Mouse (Mus musculus) intestine, postnatal 0 days (tissue): Measurements from ENCODE around the gene Syt7. TPM values are rescaled to one million over a fixed set of nuclear protein-coding genes. Genes with fewer than 3 reads are reported as not detected.

Source experiments
- ATAC-seq: fragments of 200-750 bp; cut with Nextera tagmentation; 2 replicates; pipeline ENCODE4 v1.8.0; 2017; ENCODE audit warnings: mild to moderate bottlenecking, moderate TSS enrichment, moderate library complexity
- H3K27ac ChIP-seq: fragments of 300-500 bp; sonication (generic); 2 replicates; pipeline ENCODE4 v1.5.1; 2014; ENCODE audit warnings: mild to moderate bottlenecking, low read depth, low read length, moderate library complexity
- H3K27me3 ChIP-seq: fragments of 300-500 bp; sonication (generic); replicated peaks from 2 replicates; pipeline ENCODE4 v1.6.1; 2014; ENCODE audit warnings: low read length, mixed read lengths; ENCODE audit not compliant: control insufficient read depth, insufficient read depth
- H3K36me3 ChIP-seq: fragments of 300-500 bp; sonication (generic); 2 replicates; pipeline ENCODE4 v1.6.1; 2014; ENCODE audit warnings: mild to moderate bottlenecking, moderate library complexity; ENCODE audit not compliant: control insufficient read depth, insufficient read depth
- H3K4me1 ChIP-seq: fragments of 300-500 bp; sonication (generic); replicated peaks from 2 replicates; pipeline ENCODE4 v1.6.1; 2014; ENCODE audit warnings: antibody characterized with exemption, low read length, mixed read lengths; ENCODE audit not compliant: control insufficient read depth, insufficient read depth
- H3K4me2 ChIP-seq: fragments of 300-500 bp; sonication (generic); replicated peaks from 2 replicates; pipeline ENCODE4 v1.6.1; 2014; ENCODE audit warnings: low read depth, mild to moderate bottlenecking, moderate library complexity
- H3K4me3 ChIP-seq: fragments of 300-500 bp; sonication (generic); 2 replicates; pipeline ENCODE4 v1.5.1; 2014; ENCODE audit warnings: low read depth, low read length
- H3K9ac ChIP-seq: fragments of 300-500 bp; sonication (generic); 2 replicates; pipeline ENCODE4 v1.6.1; 2014; ENCODE audit warnings: mild to moderate bottlenecking, low read depth, low read length
- H3K9me3 ChIP-seq: fragments of 300-500 bp; sonication (generic); 2 replicates; pipeline ENCODE4 v1.6.1; 2016; ENCODE audit warnings: mixed run types; ENCODE audit not compliant: control insufficient read depth
- CTCF ChIP-seq: sonication (generic); IDR thresholded peaks from 2 replicates; pipeline ENCODE4 v1.5.1; 2016; ENCODE audit warnings: low read depth, mild to moderate bottlenecking, control low read depth, antibody characterized with exemption, moderate library complexity
- WGBS: fragments of 180-500 bp; shearing (Covaris S2); extraction: QIAGEN DNeasy Blood & Tissue Kit; methylation state at CpG from one replicate; pipeline ENCODE4 v1.1.7; 2014; 5-methylcytosine and 5-hydroxymethylcytosine counted together
- polyA plus RNA-seq: library from polyadenylated mRNA; unstranded; fragments of >200 nt; fragmentation: Nextera tagmentation; extraction: Ambion mirVana; gene quantifications from 2 replicates; pipeline ENCODE4 v1.2.1, GENCODE M21; 2015

The Syt7 gene
- polyA plus RNA-seq, 1 experiment from 2014 or later, result 1.9 TPM

DNA sequence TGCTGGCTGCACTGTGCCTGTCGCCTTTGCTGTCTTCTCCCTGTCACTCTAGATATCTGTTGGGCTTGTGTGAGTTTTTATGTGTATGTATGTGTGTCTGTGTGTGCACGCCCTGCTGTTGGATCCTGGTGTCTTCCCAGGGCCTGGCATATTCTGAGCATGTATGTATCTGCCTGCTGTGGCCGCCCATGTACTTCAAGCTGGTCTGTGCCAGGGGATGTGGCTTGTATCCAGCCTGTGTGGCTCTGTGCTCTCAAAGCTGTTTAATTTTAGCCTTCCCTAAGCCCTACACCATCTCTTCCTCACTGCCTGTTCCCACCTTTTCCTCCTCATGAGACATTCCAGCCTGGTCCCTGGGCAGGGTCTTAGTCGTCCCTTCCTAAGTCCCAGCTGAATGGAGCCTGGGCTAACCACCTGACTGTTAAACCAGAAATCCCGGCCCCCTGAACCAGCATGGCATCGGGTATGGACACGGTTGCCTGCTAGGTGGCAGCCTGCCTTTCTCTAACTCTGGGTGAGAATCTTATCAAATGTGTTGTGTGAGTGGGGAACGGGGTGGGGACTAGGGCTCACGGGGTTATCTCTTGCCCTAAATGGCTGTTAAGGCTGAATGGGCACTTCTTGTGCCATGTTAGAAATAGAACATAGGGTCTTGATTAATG is 45.1 kb downstream of the Syt7 start:
- no peak for ATAC-seq
- no peak for TF ChIP-seq CTCF
- 64% methylated on average over 9 of the region's 9 CpGs for WGBS
- H3K4me1 ChIP-seq, result no peaks in the 10 kb centered on the region
- no peaks in the 10 kb centered on the region for H3K36me3 ChIP-seq
- H3K27me3 ChIP-seq, result no peaks in the 10 kb centered on the region
- no peak overlapping the region for H3K4me3 ChIP-seq
- H3K27ac ChIP-seq, result no peak overlapping the region
- H3K9me3 ChIP-seq, result no peaks in the 10 kb centered on the region
- H3K4me2 ChIP-seq, result no peak overlapping the region
- H3K9ac ChIP-seq, result no peak overlapping the region

DNA sequence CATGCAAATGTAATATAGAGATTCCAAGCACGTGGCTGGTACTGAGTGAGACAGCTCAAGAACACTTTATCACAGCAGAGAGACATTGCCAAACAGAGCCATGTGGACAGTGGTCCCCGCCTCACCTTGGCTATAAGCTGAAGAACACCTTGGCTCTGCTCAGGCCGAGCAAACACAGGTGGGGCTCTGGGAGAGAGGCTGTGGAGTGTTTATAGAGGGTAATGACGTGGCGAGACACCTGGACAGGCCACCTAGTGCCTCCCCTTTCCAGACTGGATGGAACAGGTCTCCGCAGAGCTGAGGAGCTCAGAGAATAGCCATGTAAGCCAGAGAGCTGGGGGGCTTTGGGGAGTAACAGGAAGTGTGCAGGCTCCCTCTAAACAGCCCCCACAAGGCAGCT is 46.0 kb downstream of the Syt7 start:
- H3K9ac ChIP-seq, result no peak overlapping the region
- no peak for TF ChIP-seq CTCF
- H3K36me3 ChIP-seq, result no peaks in the 10 kb centered on the region
- no peaks in the 10 kb centered on the region for H3K9me3 ChIP-seq
- ATAC-seq, result peak; percentile 73
- no peak overlapping the region for H3K4me2 ChIP-seq
- no peaks in the 10 kb centered on the region for H3K27me3 ChIP-seq
- no peaks in the 10 kb centered on the region for H3K4me1 ChIP-seq
- 33% methylated on average over 6 of the region's 6 CpGs for WGBS
- H3K27ac ChIP-seq, result no peak overlapping the region
- no peak overlapping the region for H3K4me3 ChIP-seq

DNA sequence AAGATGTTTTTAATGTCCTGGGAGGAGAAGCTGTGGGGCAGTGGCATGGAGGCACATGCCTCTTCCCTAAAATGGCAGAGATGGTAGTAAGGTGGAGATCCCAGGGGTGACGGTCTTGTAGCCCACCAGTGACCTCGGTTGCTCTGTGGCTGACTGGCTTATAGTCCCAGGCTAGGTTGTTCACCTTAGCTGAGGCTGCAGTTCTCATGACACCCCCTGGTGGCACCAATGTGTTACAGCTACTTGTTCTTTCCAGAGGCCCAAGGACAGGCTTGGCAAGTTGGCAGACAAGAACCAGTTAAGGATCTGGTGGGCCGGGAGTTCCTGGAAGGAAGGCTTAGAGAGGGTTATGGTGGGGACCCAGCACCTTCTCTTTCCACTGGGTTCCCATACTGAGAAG is 47.0 kb downstream of the Syt7 start:
- Histone ChIP-seq H3K36me3 (no peaks in the 10 kb centered on the region), H3K27me3 (no peaks in the 10 kb centered on the region), H3K4me2 (no peak overlapping the region), H3K9ac (no peak overlapping the region), H3K9me3 (no peaks in the 10 kb centered on the region), H3K4me3 (no peak overlapping the region), H3K4me1 (no peaks in the 10 kb centered on the region), H3K27ac (no peak overlapping the region)
- 23% methylated on average over 3 of the region's 3 CpGs for WGBS
- ATAC-seq, result 0 out of 2 replicates have a peak, but pooled peaks have one; percentile 14
- TF ChIP-seq CTCF, result peak; percentile 94

DNA sequence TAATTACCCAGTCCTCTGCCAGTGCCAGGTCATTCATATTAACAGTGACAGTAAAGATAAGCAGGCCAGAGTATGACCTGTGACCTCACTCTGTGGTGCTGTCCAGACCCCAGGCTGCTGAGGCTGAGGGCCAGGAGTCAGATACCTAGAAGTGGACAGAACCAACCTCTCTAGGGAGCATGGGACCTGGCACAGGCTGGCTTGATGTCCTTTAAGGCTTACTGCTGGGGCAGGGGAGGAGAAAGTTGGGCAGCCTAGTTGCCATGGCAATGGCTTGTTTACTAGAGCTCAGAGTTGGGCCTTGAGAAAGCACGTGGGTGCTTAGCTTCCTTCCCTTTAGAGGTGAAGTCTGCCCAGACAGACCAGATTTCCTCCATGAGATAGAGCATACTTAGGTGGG is 47.8 kb downstream of the Syt7 start:
- no peaks in the 10 kb centered on the region for H3K36me3 ChIP-seq
- no peak overlapping the region for H3K4me3 ChIP-seq
- whole genome bisulfite sequencing, result 29% methylated on average over 1 of the region's 1 CpGs
- ATAC-seq, result no peak
- H3K4me2 ChIP-seq, result no peak overlapping the region
- H3K27me3 ChIP-seq, result no peaks in the 10 kb centered on the region
- no peak overlapping the region for H3K27ac ChIP-seq
- TF ChIP-seq CTCF, result no peak
- no peak overlapping the region for H3K9ac ChIP-seq
- no peaks in the 10 kb centered on the region for H3K9me3 ChIP-seq
- no peaks in the 10 kb centered on the region for H3K4me1 ChIP-seq

DNA sequence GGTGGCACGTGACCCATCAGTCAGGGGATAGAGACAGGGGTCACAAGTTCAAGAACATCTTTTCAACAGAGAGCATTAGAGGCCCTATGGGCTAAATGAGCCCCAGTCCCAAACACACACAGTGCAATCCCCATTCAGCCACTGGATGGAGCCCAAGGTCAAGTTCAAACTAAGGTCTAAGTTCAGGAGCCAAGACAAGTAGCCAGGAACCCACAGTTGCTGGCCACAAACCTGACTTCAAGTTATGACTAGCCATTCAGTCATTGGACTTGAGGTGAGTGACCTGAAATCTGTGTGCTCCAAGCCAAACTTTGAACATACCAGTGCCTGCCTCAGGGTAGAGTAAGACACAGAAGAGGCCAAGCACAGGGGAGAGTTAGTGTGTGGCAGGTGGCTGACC is 48.6 kb downstream of the Syt7 start:
- Histone ChIP-seq H3K4me3 (no peak overlapping the region), H3K4me2 (no peak overlapping the region), H3K27ac (no peak overlapping the region), H3K9me3 (no peaks in the 10 kb centered on the region), H3K27me3 (no peaks in the 10 kb centered on the region), H3K36me3 (no peaks in the 10 kb centered on the region), H3K4me1 (no peaks in the 10 kb centered on the region), H3K9ac (no peak overlapping the region)
- TF ChIP-seq CTCF, result peak; percentile 66
- WGBS, result 61% methylated on average over 1 of the region's 1 CpGs
- ATAC-seq, result no peak

DNA sequence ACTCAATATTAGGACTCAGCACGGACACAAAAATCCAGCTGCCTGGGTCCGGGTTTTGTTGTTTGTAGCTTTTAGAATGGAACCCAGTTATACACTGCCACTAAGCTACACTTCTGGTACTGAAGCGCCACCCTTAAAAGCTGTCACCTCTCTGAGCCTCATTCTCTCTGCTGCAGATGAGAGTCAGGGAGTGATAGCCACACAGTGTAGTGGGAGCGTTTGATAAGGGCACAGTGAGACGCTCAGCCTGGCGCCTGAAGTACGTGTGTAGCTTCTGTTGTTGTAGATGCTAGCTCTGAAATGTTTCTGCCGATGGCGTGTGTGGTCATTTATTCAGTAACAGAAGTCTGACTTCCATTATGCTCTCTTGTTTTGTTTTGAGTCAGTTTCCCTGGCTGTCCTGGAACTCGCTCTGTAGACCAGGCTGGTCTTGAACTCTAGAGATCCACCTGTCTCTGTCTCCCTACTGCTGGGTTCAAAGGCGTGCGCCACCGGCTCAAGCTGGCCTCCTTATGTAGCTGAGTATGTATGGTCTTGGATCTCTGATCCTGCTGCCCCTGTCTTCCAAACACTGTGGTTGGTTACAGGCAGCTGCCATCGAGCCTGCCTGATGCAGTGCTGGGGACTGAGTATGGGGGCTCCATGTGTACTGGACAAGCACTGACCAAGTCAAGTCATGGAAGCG is 55.9 kb downstream of the Syt7 start:
- Histone ChIP-seq H3K27me3 (no peaks in the 10 kb centered on the region), H3K9me3 (no peaks in the 10 kb centered on the region), H3K4me3 (no peak overlapping the region), H3K4me1 (no peaks in the 10 kb centered on the region), H3K9ac (no peak overlapping the region), H3K36me3 (no peaks in the 10 kb centered on the region), H3K4me2 (no peak overlapping the region), H3K27ac (no peak overlapping the region)
- 89% methylated on average over 15 of the region's 15 CpGs for WGBS
- TF ChIP-seq CTCF, result no peak
- no peak for ATAC-seq
